Mouse (Mus musculus): ENCODE results near the gene Sv2a. TPM values are rescaled to one million over a fixed set of nuclear protein-coding genes. Genes with fewer than 3 reads are reported as not detected.

The Sv2a gene
- polyA plus RNA-seq, 2 experiments = 0.10 to 0.48 TPM

DNA sequence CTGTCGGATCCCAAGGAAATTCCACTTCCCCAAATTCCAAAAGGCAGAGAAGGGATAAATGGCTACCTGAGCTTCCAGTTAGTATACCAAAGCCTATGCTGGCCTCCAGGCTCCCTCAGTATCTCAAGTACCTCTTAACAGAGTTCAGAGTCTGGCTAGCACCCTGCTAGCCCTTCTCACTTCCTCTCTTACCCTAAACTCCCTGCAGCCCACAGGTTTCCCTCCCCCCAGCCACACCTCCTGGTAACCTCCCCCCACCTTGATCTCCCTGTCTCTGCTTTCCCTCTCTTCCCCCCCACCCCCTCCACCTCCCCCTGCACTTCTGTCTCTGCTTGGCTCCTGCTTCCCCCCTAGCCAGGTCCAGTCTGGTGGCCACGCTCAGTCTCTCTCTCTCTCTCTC is 18.8 kb downstream of the Sv2a start:
- H3K36me3 ChIP-seq (replicated peaks; ENCODE audit: control insufficient read depth, insufficient read depth, low read depth) = no peaks in the 10 kb centered on the region
- no peaks in the 10 kb centered on the region for H3K27me3 ChIP-seq (ENCODE audit: control insufficient read depth, insufficient read depth, low read length)
- WGBS (ENCODE audit: insufficient replicate concordance) = 41% methylated on average over 2 of the region's 2 CpGs
- H3K4me1 ChIP-seq (replicated peaks; ENCODE audit: control insufficient read depth in 2 of 2, insufficient read depth in 2 of 2, low read length in 1 of 2) = peaks cover 13 to 22% of the 10 kb centered on the region in 2 experiments
- H3K4me2 ChIP-seq (ENCODE audit: low read depth) = no peak overlapping the region
- H3K9ac ChIP-seq (replicated peaks) = no peak overlapping the region
- H3K27ac ChIP-seq = no peak overlapping the region
- ATAC-seq (ENCODE audit: insufficient read depth) (no peak), DNase-seq (ENCODE audit: low read depth in 3 of 3, low spot score in 3 of 3) (no peak)
- no peak for TF ChIP-seq EP300 (IDR thresholded peaks at IDR 0.05; ENCODE audit: low read depth)
- no peak for TF ChIP-seq CTCF (IDR thresholded peaks at IDR 0.05; ENCODE audit: low read depth)
- no peaks in the 10 kb centered on the region for H3K9me3 ChIP-seq (ENCODE audit: control insufficient read depth, low read length)
- H3K4me3 ChIP-seq (ENCODE audit: insufficient read depth in 1 of 2, low read depth in 2 of 2, low read length in 2 of 2) = no peak overlapping the region

DNA sequence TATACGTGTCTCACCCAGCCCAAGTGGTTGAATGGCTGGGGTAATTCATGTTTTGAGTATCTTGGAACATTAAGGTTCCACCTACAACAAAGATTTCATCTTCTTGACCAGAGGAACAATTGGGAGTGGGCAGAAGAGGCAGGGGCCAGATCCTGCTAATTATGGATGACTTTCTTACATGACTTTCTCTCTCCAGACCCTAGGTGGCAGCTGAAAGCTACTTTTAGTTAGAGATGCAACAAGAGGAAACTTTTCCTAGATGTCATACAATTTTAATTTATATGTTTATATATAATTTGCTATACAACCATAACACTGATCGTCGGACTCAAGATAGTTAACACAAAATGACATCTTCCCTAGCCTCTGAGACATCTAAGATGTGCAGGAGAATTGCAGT is 26.9 kb downstream of the Sv2a start:
- no peak for DNase-seq (ENCODE audit: low read depth in 3 of 3, low spot score in 3 of 3)
- no peaks in the 10 kb centered on the region for H3K36me3 ChIP-seq (replicated peaks; ENCODE audit: control insufficient read depth, insufficient read depth, low read depth)
- TF ChIP-seq CTCF (IDR thresholded peaks at IDR 0.05; ENCODE audit: low read depth) (no peak), EP300 (IDR thresholded peaks at IDR 0.05; ENCODE audit: low read depth) (no peak)
- no peaks in the 10 kb centered on the region for H3K27me3 ChIP-seq (ENCODE audit: control insufficient read depth, insufficient read depth, low read length)
- no peak for ATAC-seq (ENCODE audit: insufficient read depth)
- no peak overlapping the region for H3K9ac ChIP-seq (replicated peaks)
- no peaks in the 10 kb centered on the region for H3K9me3 ChIP-seq (ENCODE audit: control insufficient read depth, low read length)
- H3K4me3 ChIP-seq (ENCODE audit: insufficient read depth in 1 of 2, low read depth in 2 of 2, low read length in 2 of 2) = no peak overlapping the region
- no peaks in the 10 kb centered on the region for H3K4me1 ChIP-seq (replicated peaks; ENCODE audit: control insufficient read depth in 2 of 2, insufficient read depth in 2 of 2, low read length in 1 of 2)
- no peak overlapping the region for H3K27ac ChIP-seq
- H3K4me2 ChIP-seq (ENCODE audit: low read depth) = no peak overlapping the region
- WGBS (ENCODE audit: insufficient replicate concordance) = 71% methylated on average over 3 of the region's 3 CpGs

DNA sequence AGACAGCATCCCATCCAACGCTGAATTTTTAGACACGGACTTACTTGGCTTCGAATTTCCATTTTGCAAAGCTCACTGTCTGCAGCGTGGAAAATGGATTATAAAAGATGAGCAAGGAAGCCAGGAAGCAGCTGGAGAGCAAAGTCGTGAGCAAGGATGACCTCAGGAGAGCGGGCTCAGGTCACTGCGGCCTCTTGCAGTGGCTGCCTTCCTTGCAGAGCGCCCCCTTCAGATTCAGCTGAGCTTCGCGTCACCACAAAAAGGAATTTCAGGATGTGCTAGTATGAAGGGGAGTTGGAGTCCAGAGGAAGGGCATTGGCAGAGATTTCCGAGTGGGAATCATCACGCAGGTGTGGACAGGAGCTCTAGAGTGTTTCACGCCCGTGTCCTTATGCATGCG is 28.3 kb downstream of the Sv2a start:
- Histone ChIP-seq H3K27ac (no peak overlapping the region), H3K36me3 (replicated peaks; ENCODE audit: control insufficient read depth, insufficient read depth, low read depth) (no peaks in the 10 kb centered on the region), H3K9me3 (ENCODE audit: control insufficient read depth, low read length) (no peaks in the 10 kb centered on the region), H3K4me2 (ENCODE audit: low read depth) (no peak overlapping the region), H3K4me1 (replicated peaks; ENCODE audit: control insufficient read depth in 2 of 2, insufficient read depth in 2 of 2, low read length in 1 of 2) (no peaks in the 10 kb centered on the region), H3K27me3 (ENCODE audit: control insufficient read depth, insufficient read depth, low read length) (no peaks in the 10 kb centered on the region), H3K9ac (replicated peaks) (no peak overlapping the region), H3K4me3 (ENCODE audit: insufficient read depth in 1 of 2, low read depth in 2 of 2, low read length in 2 of 2) (no peak overlapping the region)
- DNase-seq (ENCODE audit: low read depth in 3 of 3, low spot score in 3 of 3) = no peak
- TF ChIP-seq EP300 (IDR thresholded peaks at IDR 0.05; ENCODE audit: low read depth) (no peak), CTCF (IDR thresholded peaks at IDR 0.05; ENCODE audit: low read depth) (peak; percentile 54)
- no peak for ATAC-seq (ENCODE audit: insufficient read depth)
- WGBS (ENCODE audit: insufficient replicate concordance) = 29% methylated on average over 15 of the region's 15 CpGs

DNA sequence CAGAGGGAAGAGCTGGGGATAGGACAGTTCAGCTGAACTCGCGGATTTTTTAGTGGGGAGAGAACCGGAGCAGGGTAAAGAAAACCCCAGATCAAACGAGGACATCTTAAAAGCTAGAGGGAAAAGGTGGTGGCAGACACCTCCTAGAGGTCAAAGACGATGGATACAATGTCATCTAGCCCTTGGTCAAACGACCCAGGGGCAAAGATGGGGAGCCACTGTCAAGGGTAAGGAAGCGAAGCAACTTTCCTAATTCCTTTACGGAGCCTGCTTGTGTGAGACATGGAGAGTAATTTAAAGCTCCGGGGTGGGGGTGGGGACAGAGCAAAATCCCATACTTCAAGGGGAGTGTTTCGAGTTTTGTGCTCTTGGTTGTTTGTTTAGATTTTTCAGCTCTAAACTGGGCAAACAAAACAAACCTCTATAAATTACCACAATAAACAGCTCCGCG is 38.3 kb downstream of the Sv2a start:
- TF ChIP-seq EP300 (IDR thresholded peaks at IDR 0.05; ENCODE audit: low read depth) (no peak), CTCF (IDR thresholded peaks at IDR 0.05; ENCODE audit: low read depth) (peak; percentile 59)
- peak in 1 of 3 experiments; percentile 52 for DNase-seq (ENCODE audit: low read depth in 3 of 3, low spot score in 3 of 3)
- WGBS (ENCODE audit: insufficient replicate concordance) = under 1% methylated on average over 12 of the region's 12 CpGs

DNA sequence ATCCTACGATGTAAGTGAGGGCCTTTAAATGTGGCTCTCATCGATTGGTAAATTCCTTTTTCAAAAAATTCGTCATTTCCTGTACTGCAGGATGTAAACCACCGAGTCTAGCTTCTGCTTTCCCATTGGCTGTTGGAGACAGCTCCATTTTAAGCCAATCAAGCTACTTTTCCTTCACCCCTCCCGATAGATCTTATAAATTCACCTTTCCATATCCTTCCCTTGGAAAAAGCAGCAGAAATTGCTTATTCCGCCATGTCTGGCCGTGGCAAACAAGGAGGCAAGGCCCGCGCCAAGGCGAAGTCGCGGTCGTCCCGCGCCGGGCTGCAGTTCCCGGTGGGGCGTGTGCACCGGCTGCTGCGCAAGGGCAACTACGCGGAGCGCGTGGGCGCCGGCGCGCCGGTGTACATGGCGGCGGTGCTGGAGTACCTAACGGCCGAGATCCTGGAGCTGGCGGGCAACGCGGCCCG is 38.7 kb downstream of the Sv2a start, which contains the start of the genes Bola1 and Hist2h2ab:
TSS of gene Bola1 (minus strand) at position 49 of the 470 bp plus-strand sequence.
TSS of gene Hist2h2ab (plus strand) at position 205 of the 470 bp plus-strand sequence.
- H3K36me3 ChIP-seq (replicated peaks; ENCODE audit: control insufficient read depth, insufficient read depth, low read depth) = no peaks in the 10 kb centered on the region
- H3K9ac ChIP-seq (replicated peaks) = peak within 1 kb of the TSS; percentile 99
- H3K4me1 ChIP-seq (replicated peaks; ENCODE audit: control insufficient read depth in 2 of 2, insufficient read depth in 2 of 2, low read length in 1 of 2) = peaks cover 25 to 35% of the 10 kb centered on the region in 2 experiments
- under 1% methylated on average over 37 of the region's 37 CpGs for WGBS (ENCODE audit: insufficient replicate concordance)
- DNase-seq (ENCODE audit: low read depth in 3 of 3, low spot score in 3 of 3) = peak; percentile 82 to 86 (median 82)
- TF ChIP-seq EP300 (IDR thresholded peaks at IDR 0.05; ENCODE audit: low read depth) = 0 out of 2 replicates have a peak, but pooled peaks have one; percentile 25
- TF ChIP-seq CTCF (IDR thresholded peaks at IDR 0.05; ENCODE audit: low read depth) = no peak
- ATAC-seq (ENCODE audit: insufficient read depth) = peak; percentile 63
- no peaks in the 10 kb centered on the region for H3K27me3 ChIP-seq (ENCODE audit: control insufficient read depth, insufficient read depth, low read length)
- H3K4me2 ChIP-seq (ENCODE audit: low read depth) = peak within 1 kb of the TSS; percentile 81
- H3K27ac ChIP-seq = peak within 1 kb of the TSS; percentile 100
- peak within 1 kb of the TSS; percentile 65 to 73 for H3K4me3 ChIP-seq (ENCODE audit: insufficient read depth in 1 of 2, low read depth in 2 of 2, low read length in 2 of 2)
- H3K9me3 ChIP-seq (ENCODE audit: control insufficient read depth, low read length) = no peaks in the 10 kb centered on the region

More for the DNA sequence above, 38.3 kb downstream of the Sv2a start:
- Histone ChIP-seq H3K9me3 (ENCODE audit: control insufficient read depth, low read length) (no peaks in the 10 kb centered on the region), H3K27me3 (ENCODE audit: control insufficient read depth, insufficient read depth, low read length) (no peaks in the 10 kb centered on the region), H3K36me3 (replicated peaks; ENCODE audit: control insufficient read depth, insufficient read depth, low read depth) (no peaks in the 10 kb centered on the region), H3K4me1 (replicated peaks; ENCODE audit: control insufficient read depth in 2 of 2, insufficient read depth in 2 of 2, low read length in 1 of 2) (peaks cover 25 to 31% of the 10 kb centered on the region in 2 experiments), H3K27ac (peak overlapping the region; percentile 100), H3K9ac (replicated peaks) (peak overlapping the region; percentile 99), H3K4me2 (ENCODE audit: low read depth) (peak overlapping the region; percentile 81), H3K4me3 (ENCODE audit: insufficient read depth in 1 of 2, low read depth in 2 of 2, low read length in 2 of 2) (peak overlapping the region; percentile 65 to 73)
- ATAC-seq (ENCODE audit: insufficient read depth) = no peak

Measured in liver, embryonic 14.5 days (tissue).